Mouse (Mus musculus): ENCODE measurements around the gene Thrsp. TPM values are rescaled to one million over a fixed set of nuclear protein-coding genes. Genes with fewer than 3 reads are reported as not detected.
"Not testable (repeated sequence)": the region's sequence is repeated elsewhere in the genome, so short reads cannot be mapped to it uniquely, and the experiment has no call there.

The Thrsp gene
- 1.3 and 1.4 TPM in 2 replicates for polyA plus RNA-seq (2014; fragmentation: Nextera tagmentation; extraction: Ambion mirVana)

DNA sequence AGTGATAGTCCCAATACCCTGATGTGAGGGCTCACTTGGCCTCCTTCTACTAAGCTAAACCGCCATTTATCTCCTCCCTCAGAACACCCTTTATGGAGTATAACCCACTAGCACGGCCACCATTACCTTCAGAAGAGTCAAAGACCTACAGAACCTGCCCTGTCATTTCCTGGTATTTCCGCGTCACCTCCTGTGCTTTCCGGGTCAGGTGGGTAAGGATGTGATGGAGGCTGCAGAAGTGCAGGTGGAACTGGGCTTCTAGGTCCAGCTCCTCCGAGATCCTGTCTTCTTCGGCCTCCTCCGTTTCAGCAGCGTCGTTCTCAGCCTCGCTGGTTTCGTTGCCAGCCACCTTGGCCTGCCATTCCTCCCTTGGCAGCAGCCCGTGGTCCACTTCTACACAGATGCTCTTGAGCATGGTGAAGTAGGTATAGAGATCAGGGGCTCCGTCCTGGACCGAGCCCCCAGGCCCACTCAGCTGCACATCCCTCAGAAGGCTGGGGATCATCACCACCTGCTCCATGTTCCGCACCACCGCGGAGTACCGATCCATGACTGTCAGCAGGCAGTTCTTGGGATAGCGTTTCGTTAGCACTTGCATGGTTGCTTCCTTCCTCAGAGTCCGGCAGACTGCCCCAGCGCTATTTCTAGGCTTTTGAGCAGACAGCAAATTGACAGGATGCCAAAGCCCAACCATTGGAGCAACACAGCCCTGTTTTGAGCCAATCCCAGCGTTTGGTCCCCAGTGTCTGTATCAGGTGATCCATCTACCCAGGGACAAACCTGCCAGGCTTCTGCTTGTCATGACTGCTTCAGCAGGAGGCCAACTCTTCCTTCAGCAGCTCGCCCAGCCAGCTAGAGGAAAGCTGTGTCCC, at the start of gene Thrsp:
TSS of gene Thrsp (minus strand) at position 825 of the 872 bp plus-strand sequence.
- ATAC-seq (ENCODE audit: low read depth): no peak
- H3K4me1 ChIP-seq (ENCODE audit: control insufficient read depth, insufficient read depth, low read length): no peaks in the 10 kb centered on the region
- H3K9ac ChIP-seq (replicated peaks; ENCODE audit: low read depth, low read length): no peak within 1 kb of the TSS
- H3K36me3 ChIP-seq (ENCODE audit: control insufficient read depth, insufficient read depth, low read length): no peaks in the 10 kb centered on the region
- H3K9me3 ChIP-seq (ENCODE audit: control insufficient read depth, low read length): no peaks in the 10 kb centered on the region
- WGBS: 81% methylated on average over 25 of the region's 25 CpGs
- no peaks in the 10 kb centered on the region for H3K27me3 ChIP-seq (ENCODE audit: control insufficient read depth, insufficient read depth, low read length)
- H3K4me3 ChIP-seq (ENCODE audit: low read depth, low read length): no peak within 1 kb of the TSS
- H3K4me2 ChIP-seq (ENCODE audit: low read depth, low read length): no peak within 1 kb of the TSS
- no peak within 1 kb of the TSS for H3K27ac ChIP-seq (ENCODE audit: low read depth, low read length)

DNA sequence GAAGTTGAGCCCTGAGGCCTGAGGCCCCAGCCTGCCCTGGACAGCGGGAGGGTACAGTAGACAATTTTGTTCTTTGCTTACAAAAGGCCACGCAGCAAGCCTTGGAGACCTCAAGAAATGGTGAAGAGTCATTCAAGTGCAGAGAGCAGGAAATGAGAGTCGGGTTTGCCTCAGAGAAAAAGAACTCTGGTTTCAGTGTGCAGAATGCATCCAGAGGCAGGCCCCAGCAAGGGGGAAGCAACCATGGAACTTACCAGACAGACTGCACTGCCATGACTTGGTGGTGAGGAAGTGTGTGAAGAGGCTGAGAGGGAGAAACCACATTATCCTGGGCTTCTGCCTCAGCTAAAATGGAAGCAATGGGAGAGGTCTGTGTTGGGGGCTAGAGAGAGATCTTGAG, 38.0 kb upstream of the Thrsp start:
- Histone ChIP-seq H3K27me3 (ENCODE audit: control insufficient read depth, insufficient read depth, low read length) (no peaks in the 10 kb centered on the region), H3K4me2 (ENCODE audit: low read depth, low read length) (no peak overlapping the region), H3K9ac (replicated peaks; ENCODE audit: low read depth, low read length) (no peak overlapping the region), H3K9me3 (ENCODE audit: control insufficient read depth, low read length) (no peaks in the 10 kb centered on the region), H3K36me3 (ENCODE audit: control insufficient read depth, insufficient read depth, low read length) (no peaks in the 10 kb centered on the region), H3K4me1 (ENCODE audit: control insufficient read depth, insufficient read depth, low read length) (no peaks in the 10 kb centered on the region), H3K27ac (ENCODE audit: low read depth, low read length) (no peak overlapping the region), H3K4me3 (ENCODE audit: low read depth, low read length) (no peak overlapping the region)
- whole genome bisulfite sequencing: 82% methylated on average over 3 of the region's 3 CpGs
- ATAC-seq (ENCODE audit: low read depth): no peak

DNA sequence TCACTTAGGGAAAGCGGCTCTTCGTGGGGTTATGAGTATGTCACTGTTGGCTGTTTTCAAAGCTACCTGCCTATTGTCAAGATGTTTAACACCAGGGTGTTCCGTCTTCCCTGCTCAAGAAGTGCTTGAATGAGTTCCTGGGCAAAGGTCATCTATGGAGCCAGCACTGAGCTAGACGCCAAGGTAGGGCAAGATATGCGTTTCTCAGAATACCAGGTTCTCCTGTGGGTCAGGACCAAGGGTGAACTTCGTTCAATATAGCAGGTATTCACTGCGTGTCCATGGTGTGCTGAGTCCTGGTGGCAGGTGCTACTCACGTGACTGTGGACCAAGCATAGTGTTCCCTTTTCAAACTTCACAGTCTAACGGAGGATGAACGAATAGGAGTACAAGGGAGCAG, 37.3 kb upstream of the Thrsp start:
- Histone ChIP-seq H3K9me3 (ENCODE audit: control insufficient read depth, low read length) (no peaks in the 10 kb centered on the region), H3K9ac (replicated peaks; ENCODE audit: low read depth, low read length) (no peak overlapping the region), H3K4me1 (ENCODE audit: control insufficient read depth, insufficient read depth, low read length) (no peaks in the 10 kb centered on the region), H3K4me3 (ENCODE audit: low read depth, low read length) (no peak overlapping the region), H3K27me3 (ENCODE audit: control insufficient read depth, insufficient read depth, low read length) (no peaks in the 10 kb centered on the region), H3K4me2 (ENCODE audit: low read depth, low read length) (no peak overlapping the region), H3K36me3 (ENCODE audit: control insufficient read depth, insufficient read depth, low read length) (no peaks in the 10 kb centered on the region), H3K27ac (ENCODE audit: low read depth, low read length) (no peak overlapping the region)
- no peak for ATAC-seq (ENCODE audit: low read depth)
- 93% methylated on average over 10 of the region's 10 CpGs for WGBS

DNA sequence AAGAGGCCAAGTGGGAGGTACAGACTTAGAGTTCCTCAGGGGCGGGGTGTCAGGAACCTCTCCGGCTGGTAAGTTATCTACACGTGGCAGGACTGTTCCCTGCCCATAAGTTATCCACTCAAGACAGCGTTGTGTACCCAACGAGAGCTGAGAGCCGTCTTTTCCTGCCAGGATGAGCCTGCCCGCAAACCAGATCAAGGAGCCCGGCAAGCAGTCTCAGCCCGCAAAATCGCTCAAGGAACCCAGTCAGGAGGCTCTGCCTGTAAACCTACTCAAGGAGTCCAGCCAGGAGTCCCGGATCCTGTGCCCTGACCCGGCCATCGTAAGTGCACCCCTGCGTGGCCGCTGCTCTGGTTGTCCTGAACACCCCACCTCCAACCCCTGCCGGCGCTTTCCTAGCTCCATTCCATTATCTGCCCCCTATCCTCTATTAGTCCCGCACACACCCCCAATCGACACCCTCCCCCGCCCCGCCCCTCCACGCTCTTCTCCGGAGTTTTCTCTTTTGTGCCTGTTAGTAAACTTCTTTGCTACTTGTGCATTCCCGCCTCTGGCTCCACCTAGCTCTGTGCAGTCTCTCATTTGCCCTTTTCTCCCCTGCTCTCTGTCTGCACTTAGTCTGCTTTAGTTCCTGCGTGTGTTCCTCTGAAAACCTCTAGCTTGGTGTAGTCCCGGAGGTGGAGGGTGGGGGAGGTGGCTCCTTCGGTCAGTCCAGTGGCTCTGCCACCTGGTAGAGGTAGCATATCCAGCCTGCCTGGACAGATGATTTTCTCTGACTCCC, 35.8 kb upstream of the Thrsp start:
- 6% methylated on average over 27 of the region's 27 CpGs for WGBS
- no peaks in the 10 kb centered on the region for H3K4me1 ChIP-seq (ENCODE audit: control insufficient read depth, insufficient read depth, low read length)
- no peaks in the 10 kb centered on the region for H3K27me3 ChIP-seq (ENCODE audit: control insufficient read depth, insufficient read depth, low read length)
- 0 out of 2 replicates have a peak overlapping the region, but pooled peaks have one; percentile 28 for H3K9ac ChIP-seq (replicated peaks; ENCODE audit: low read depth, low read length)
- H3K4me3 ChIP-seq (ENCODE audit: low read depth, low read length): peak overlapping the region; percentile 17; the same call in 1 of the 2 replicates
- H3K9me3 ChIP-seq (ENCODE audit: control insufficient read depth, low read length): no peaks in the 10 kb centered on the region
- no peak; the same call in 1 of the 2 replicates for ATAC-seq (ENCODE audit: low read depth)
- no peak overlapping the region for H3K27ac ChIP-seq (ENCODE audit: low read depth, low read length)
- peak overlapping the region; percentile 41 for H3K4me2 ChIP-seq (ENCODE audit: low read depth, low read length)
- no peaks in the 10 kb centered on the region for H3K36me3 ChIP-seq (ENCODE audit: control insufficient read depth, insufficient read depth, low read length)

DNA sequence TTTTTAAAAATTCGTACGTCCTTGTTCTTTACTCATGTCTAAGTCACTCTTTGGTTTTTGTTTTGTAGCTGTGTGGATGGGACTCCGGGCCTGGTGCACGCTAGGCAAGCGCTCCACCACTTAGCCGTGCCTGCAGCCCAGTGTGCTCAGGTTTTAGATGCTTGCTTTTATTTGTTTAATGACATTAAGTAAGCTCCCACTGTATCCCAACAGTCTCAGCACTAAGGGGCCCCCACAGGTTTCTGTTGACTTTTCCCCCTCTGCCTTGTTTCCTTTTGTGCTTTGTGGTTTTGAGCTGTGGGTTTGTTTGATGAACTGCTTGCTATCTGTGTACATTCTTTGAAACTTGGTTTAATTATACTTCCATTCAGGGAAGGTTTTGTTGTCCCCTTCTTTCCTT, 34.7 kb upstream of the Thrsp start:
- Histone ChIP-seq H3K27ac (ENCODE audit: low read depth, low read length) (no peak overlapping the region), H3K4me1 (ENCODE audit: control insufficient read depth, insufficient read depth, low read length) (no peaks in the 10 kb centered on the region), H3K36me3 (ENCODE audit: control insufficient read depth, insufficient read depth, low read length) (no peaks in the 10 kb centered on the region), H3K9me3 (ENCODE audit: control insufficient read depth, low read length) (no peaks in the 10 kb centered on the region), H3K27me3 (ENCODE audit: control insufficient read depth, insufficient read depth, low read length) (no peaks in the 10 kb centered on the region), H3K4me2 (ENCODE audit: low read depth, low read length) (no peak overlapping the region), H3K4me3 (ENCODE audit: low read depth, low read length) (no peak overlapping the region), H3K9ac (replicated peaks; ENCODE audit: low read depth, low read length) (no peak overlapping the region)
- 80% methylated on average over 6 of the region's 6 CpGs for WGBS
- no peak for ATAC-seq (ENCODE audit: low read depth)

DNA sequence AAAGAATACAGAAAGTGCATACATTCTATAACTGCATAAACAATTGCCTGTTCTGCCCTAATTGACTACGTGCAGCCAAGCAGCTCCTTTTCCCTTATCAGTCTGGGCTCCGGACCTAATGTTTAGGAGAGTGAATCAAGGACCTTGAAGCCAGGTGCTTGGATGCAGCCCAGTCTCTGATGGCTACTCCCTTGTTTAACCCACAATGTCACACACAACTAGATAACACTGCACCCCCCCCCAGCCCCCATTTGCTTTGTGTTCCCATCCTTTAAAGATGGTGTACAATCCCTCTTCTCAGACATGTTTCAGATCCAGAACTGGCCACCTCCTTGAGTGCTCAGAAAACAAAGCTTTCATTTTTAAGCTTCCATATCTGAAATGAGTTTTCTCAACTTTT, 33.5 kb upstream of the Thrsp start, which contains the start of gene Kctd14:
TSS of gene Kctd14 (plus strand) at position 301 of the 400 bp plus-strand sequence.
- not testable (repeated sequence) for H3K27me3 ChIP-seq (ENCODE audit: control insufficient read depth, insufficient read depth, low read length); H3K27ac ChIP-seq (ENCODE audit: low read depth, low read length); H3K4me1 ChIP-seq (ENCODE audit: control insufficient read depth, insufficient read depth, low read length); ATAC-seq (ENCODE audit: low read depth); H3K9me3 ChIP-seq (ENCODE audit: control insufficient read depth, low read length); H3K36me3 ChIP-seq (ENCODE audit: control insufficient read depth, insufficient read depth, low read length); H3K4me3 ChIP-seq (ENCODE audit: low read depth, low read length); H3K4me2 ChIP-seq (ENCODE audit: low read depth, low read length); H3K9ac ChIP-seq (replicated peaks; ENCODE audit: low read depth, low read length)
- 83% methylated on average over 2 of the region's 2 CpGs for WGBS

DNA sequence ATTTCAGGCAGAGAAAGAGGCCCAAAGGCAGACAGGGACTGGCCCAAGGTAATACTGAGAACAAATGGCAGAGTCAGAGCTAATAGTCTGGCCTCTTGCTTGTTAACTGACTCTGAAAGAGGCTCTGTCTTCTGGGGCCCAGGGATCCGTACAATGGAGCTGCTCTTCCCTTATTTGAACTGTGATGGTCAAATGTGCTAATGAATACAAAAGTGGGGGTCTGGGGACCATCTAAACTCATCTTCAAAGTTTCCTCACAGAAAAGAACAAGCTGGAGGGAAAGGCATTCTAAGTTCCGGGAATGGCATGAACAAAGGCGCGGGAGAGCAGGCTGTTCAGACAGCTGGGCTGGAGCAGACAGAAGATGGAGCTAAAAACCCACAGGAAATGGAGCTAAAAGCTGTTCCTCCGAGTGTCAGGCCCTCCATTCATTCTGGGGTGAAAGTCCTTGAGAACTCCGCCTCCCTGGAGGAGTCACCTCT, 29.6 kb upstream of the Thrsp start:
- no peaks in the 10 kb centered on the region for H3K27me3 ChIP-seq (ENCODE audit: control insufficient read depth, insufficient read depth, low read length)
- H3K9me3 ChIP-seq (ENCODE audit: control insufficient read depth, low read length): no peaks in the 10 kb centered on the region
- no peaks in the 10 kb centered on the region for H3K4me1 ChIP-seq (ENCODE audit: control insufficient read depth, insufficient read depth, low read length)
- H3K4me2 ChIP-seq (ENCODE audit: low read depth, low read length): no peak overlapping the region
- WGBS: 45% methylated on average over 6 of the region's 6 CpGs
- peak overlapping the region; percentile 86 for H3K27ac ChIP-seq (ENCODE audit: low read depth, low read length)
- no peak overlapping the region for H3K4me3 ChIP-seq (ENCODE audit: low read depth, low read length)
- H3K36me3 ChIP-seq (ENCODE audit: control insufficient read depth, insufficient read depth, low read length): no peaks in the 10 kb centered on the region
- H3K9ac ChIP-seq (replicated peaks; ENCODE audit: low read depth, low read length): no peak overlapping the region
- peak; percentile 70 for ATAC-seq (ENCODE audit: low read depth)

DNA sequence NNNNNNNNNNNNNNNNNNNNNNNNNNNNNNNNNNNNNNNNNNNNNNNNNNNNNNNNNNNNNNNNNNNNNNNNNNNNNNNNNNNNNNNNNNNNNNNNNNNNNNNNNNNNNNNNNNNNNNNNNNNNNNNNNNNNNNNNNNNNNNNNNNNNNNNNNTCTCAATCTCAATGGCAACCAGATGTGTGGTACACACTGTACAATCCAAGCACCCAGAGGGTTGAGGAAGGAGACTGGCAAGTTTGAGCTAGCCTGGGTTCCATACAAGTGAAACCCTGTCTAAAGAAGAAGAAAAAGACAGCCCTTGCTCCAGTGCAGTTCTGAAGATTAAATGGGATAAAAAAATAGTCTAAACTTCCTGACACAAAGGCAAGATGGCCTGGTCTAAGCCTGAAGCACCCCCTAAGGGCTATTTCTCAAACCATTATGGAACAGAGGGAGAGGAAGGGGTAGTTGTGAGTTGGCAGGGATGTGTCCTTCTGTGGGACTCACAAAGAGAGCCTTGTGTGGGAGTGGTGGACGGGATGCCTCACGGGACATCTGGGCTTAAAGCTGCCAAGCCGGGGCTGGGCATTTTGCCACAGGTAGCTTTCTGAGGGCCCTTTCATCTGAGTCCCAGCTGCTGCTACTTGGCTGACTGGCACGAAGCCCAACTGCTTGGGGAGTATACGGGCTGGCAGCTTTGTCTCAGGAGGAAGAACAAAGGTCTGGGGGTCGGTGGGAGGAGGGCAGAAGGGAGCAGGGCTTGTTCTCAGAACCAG, 28.8 kb upstream of the Thrsp start:
- WGBS: 15% methylated on average over 6 of the region's 6 CpGs
- H3K9me3 ChIP-seq (ENCODE audit: control insufficient read depth, low read length): no peaks in the 10 kb centered on the region
- H3K9ac ChIP-seq (replicated peaks; ENCODE audit: low read depth, low read length): no peak overlapping the region
- peak; percentile 95 for ATAC-seq (ENCODE audit: low read depth)
- no peak overlapping the region for H3K4me3 ChIP-seq (ENCODE audit: low read depth, low read length)
- no peaks in the 10 kb centered on the region for H3K27me3 ChIP-seq (ENCODE audit: control insufficient read depth, insufficient read depth, low read length)
- no peaks in the 10 kb centered on the region for H3K4me1 ChIP-seq (ENCODE audit: control insufficient read depth, insufficient read depth, low read length)
- no peaks in the 10 kb centered on the region for H3K36me3 ChIP-seq (ENCODE audit: control insufficient read depth, insufficient read depth, low read length)
- H3K4me2 ChIP-seq (ENCODE audit: low read depth, low read length): no peak overlapping the region
- H3K27ac ChIP-seq (ENCODE audit: low read depth, low read length): peak overlapping the region; percentile 86
